Mouse (Mus musculus) heart, embryonic 14.5 days (tissue): ENCODE data around the gene Polr2j. TPM values are rescaled to one million over a fixed set of nuclear protein-coding genes. Genes with fewer than 3 reads are reported as not detected.

Experiments used
- ATAC-seq: fragments of 200-750 bp; cut with Nextera tagmentation; 2 replicates; pipeline ENCODE4 v1.8.0; 2017; ENCODE audit warnings: low read depth, moderate TSS enrichment; ENCODE audit not compliant: insufficient number of reproducible peaks, insufficient read depth, low FRiP score
- H3K27ac ChIP-seq, 2 experiments: fragments of 200-500 bp in 1 of 2; fragments of 300-500 bp in 1 of 2; sonication (generic) in 1 of 2; replicated peaks in 1 of 2; 2 replicates each; pipeline ENCODE4 v1.5.1; 2012 to 2014; ENCODE audit warnings: low read depth in 2 of 2, low read length in 2 of 2, control low read depth in 1 of 2, mild to moderate bottlenecking in 1 of 2, mixed read lengths in 1 of 2; ENCODE audit not compliant: control insufficient read depth in 1 of 2, insufficient read depth in 1 of 2
- H3K27me3 ChIP-seq: fragments of 300-500 bp; sonication (generic); 2 replicates; pipeline ENCODE4 v1.6.1; 2014; ENCODE audit warnings: mild to moderate bottlenecking, low read length, control low read depth; ENCODE audit not compliant: control insufficient read depth, insufficient read depth
- H3K36me3 ChIP-seq: fragments of 300-500 bp; sonication (generic); 2 replicates; pipeline ENCODE4 v1.6.1; 2014; ENCODE audit warnings: mild to moderate bottlenecking, control low read depth, low read length, mixed read lengths; ENCODE audit not compliant: control insufficient read depth, insufficient read depth
- H3K4me1 ChIP-seq, 2 experiments: fragments of 200-500 bp in 1 of 2; fragments of 300-500 bp in 1 of 2; sonication (generic) in 1 of 2; 2 replicates each; pipeline ENCODE4 v1.6.1; 2012 to 2014; ENCODE audit warnings: low read length in 2 of 2, control low read depth in 1 of 2, mixed read lengths in 1 of 2; ENCODE audit not compliant: control insufficient read depth in 2 of 2, insufficient read depth in 2 of 2
- H3K4me2 ChIP-seq: fragments of 300-500 bp; sonication (generic); 2 replicates; pipeline ENCODE4 v1.6.1; 2014; ENCODE audit warnings: mild to moderate bottlenecking, low read length
- H3K4me3 ChIP-seq, 2 experiments: fragments of 200-500 bp in 1 of 2; fragments of 300-500 bp in 1 of 2; sonication (generic) in 1 of 2; 2 replicates each; pipeline ENCODE4 v1.5.1; 2012 to 2014; ENCODE audit warnings: low read length in 2 of 2, mild to moderate bottlenecking in 2 of 2, control low read depth in 1 of 2, low read depth in 1 of 2, moderate library complexity in 1 of 2; ENCODE audit not compliant: control insufficient read depth in 1 of 2, insufficient read depth in 1 of 2
- H3K9ac ChIP-seq: fragments of 300-500 bp; sonication (generic); 2 replicates; pipeline ENCODE4 v1.6.1; 2014; ENCODE audit warnings: mild to moderate bottlenecking, low read length
- H3K9me3 ChIP-seq: fragments of 300-500 bp; sonication (generic); 2 replicates; pipeline ENCODE4 v1.6.1; 2016; ENCODE audit warnings: low read length, control low read depth; ENCODE audit not compliant: control insufficient read depth
- WGBS: fragments of 180-500 bp; shearing (Covaris S2); extraction: QIAGEN DNeasy Blood & Tissue Kit; methylation state at CpG from one replicate; pipeline ENCODE4 v1.1.7; 2014; 5-methylcytosine and 5-hydroxymethylcytosine counted together
- polyA plus RNA-seq: library from polyadenylated mRNA; unstranded; fragments of >200 nt; fragmentation: Nextera tagmentation; extraction: Ambion mirVana; gene quantifications from 2 replicates; pipeline ENCODE4 v1.2.1, GENCODE M21; 2014

Gene Polr2j
- polyA plus RNA-seq, 1 experiment from 2014 or later, result 178 TPM

DNA sequence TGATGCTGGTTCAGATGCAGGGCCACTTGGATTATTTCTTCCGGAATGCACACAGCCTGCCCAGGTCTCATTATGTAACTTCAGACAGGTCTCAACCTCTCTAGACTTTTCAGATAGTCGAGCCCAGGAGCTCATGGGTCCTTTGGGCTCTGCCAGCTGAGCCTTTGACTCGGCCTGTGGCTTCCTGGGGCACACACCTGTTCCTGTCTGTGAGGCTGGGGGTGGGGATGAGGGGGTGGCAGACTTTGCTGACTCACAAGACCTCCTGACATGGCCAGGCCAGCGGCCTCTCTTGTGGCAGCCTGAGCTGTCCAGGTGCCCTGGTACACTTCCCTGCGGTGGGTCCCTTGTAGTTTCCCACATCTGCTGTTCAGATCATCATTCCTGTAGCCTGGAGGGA is 24.5 kb upstream of the Polr2j start:
- Histone ChIP-seq H3K9me3 (no peaks in the 10 kb centered on the region), H3K4me3 (no peak overlapping the region), H3K27ac (no peak overlapping the region), H3K27me3 (no peaks in the 10 kb centered on the region; the same call in 1 of the 2 replicates), H3K9ac (no peak overlapping the region), H3K4me1 (no peaks in the 10 kb centered on the region), H3K36me3 (no peaks in the 10 kb centered on the region), H3K4me2 (no peak overlapping the region)
- ATAC-seq, result no peak
- 65% methylated on average over 5 of the region's 5 CpGs for WGBS

DNA sequence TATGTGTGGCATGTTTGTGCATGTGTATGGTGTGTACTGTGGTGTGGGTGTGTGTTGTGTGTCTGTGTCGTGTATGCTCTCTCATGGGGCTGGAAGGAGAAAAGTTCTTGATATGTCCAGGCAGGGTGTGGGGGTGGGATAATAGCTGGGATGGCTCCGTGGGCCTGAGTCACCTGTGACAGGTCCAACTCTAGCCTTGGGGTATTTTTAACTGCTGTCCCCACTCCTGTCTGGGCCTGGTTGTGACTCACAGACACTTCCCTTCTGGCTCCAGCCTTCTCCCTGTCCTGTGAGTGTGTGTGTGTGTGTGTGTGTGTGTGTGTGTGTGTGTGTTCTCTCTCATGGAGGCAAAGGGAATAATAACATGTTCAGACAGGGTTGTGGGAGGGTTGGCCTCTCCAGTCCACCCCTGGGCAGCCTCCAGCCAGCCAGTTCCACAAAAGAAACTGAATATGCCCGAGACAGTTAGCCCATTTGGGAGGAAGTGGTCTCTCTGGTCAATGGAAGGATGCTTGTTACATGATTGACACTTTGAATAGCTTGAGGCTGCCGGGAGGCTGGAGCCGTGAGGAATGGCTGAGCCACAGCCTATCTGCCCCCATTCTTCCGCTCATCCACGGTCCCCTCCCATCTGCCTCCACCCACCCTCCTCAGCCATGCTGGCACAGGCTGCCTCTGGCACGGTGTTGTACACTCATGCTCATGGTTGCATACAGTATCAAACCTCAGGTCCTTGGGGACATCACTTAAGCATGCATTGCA is 22.0 kb upstream of the Polr2j start:
- Histone ChIP-seq H3K4me3 (no peak overlapping the region), H3K27ac (no peak overlapping the region), H3K4me2 (no peak overlapping the region), H3K9ac (no peak overlapping the region), H3K27me3 (no peaks in the 10 kb centered on the region), H3K9me3 (no peaks in the 10 kb centered on the region), H3K36me3 (no peaks in the 10 kb centered on the region), H3K4me1 (no peaks in the 10 kb centered on the region)
- WGBS, result 55% methylated on average over 8 of the region's 8 CpGs
- no peak for ATAC-seq

DNA sequence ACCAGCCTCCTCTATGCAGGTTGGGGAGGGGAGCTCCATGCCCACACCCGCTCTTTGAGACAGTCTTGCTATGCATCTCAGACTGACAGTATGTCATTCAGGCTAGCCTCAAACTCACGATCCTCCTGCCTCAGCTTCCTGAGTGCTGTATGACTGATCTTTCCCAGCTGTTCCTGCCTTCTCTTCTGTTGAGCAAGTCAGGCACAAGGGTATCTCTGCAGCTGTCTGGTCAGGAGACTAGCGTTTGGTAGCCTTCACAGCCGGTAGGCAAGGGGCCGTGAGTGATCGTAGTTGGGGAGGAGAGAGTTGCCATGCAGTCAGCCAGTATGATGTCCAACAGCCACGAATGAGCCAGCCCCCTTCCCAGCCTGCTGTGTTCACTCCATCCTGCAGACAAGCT is 21.3 kb upstream of the Polr2j start:
- no peaks in the 10 kb centered on the region for H3K36me3 ChIP-seq
- H3K9ac ChIP-seq, result no peak overlapping the region
- no peak overlapping the region for H3K4me2 ChIP-seq
- H3K4me1 ChIP-seq, result no peaks in the 10 kb centered on the region
- ATAC-seq, result no peak
- WGBS, result 57% methylated on average over 7 of the region's 7 CpGs
- no peak overlapping the region for H3K4me3 ChIP-seq
- no peaks in the 10 kb centered on the region for H3K27me3 ChIP-seq
- no peaks in the 10 kb centered on the region for H3K9me3 ChIP-seq
- no peak overlapping the region for H3K27ac ChIP-seq

DNA sequence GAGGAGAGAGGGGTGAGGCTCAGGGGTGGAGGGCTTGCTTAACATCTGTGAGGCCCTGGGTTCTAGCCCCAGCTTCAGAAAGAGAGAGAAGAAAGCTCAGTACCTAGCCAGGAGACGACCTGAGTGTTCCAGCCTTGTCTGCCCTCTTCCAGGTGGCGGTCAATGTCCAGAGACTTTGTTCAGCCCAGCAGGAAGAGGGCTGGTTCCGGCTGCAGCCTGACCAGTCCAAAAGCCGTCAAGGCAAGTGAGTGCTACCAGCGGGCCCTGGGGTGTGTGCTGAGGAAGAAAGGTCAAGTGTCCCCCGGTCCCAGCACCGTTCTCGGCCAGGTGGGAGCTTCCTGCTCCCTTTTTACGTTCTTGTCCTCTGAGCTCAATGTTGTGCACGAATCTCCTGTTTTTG is 17.9 kb upstream of the Polr2j start:
- Histone ChIP-seq H3K27me3 (peaks cover 19% of the 10 kb centered on the region), H3K4me3 (no peak overlapping the region), H3K9me3 (no peaks in the 10 kb centered on the region), H3K27ac (no peak overlapping the region), H3K4me2 (no peak overlapping the region), H3K36me3 (no peaks in the 10 kb centered on the region), H3K9ac (no peak overlapping the region), H3K4me1 (peaks cover 2 to 5% of the 10 kb centered on the region in 2 experiments; a peak in 2 of 4 replicates)
- 79% methylated on average over 10 of the region's 10 CpGs for WGBS
- ATAC-seq, result no peak

DNA sequence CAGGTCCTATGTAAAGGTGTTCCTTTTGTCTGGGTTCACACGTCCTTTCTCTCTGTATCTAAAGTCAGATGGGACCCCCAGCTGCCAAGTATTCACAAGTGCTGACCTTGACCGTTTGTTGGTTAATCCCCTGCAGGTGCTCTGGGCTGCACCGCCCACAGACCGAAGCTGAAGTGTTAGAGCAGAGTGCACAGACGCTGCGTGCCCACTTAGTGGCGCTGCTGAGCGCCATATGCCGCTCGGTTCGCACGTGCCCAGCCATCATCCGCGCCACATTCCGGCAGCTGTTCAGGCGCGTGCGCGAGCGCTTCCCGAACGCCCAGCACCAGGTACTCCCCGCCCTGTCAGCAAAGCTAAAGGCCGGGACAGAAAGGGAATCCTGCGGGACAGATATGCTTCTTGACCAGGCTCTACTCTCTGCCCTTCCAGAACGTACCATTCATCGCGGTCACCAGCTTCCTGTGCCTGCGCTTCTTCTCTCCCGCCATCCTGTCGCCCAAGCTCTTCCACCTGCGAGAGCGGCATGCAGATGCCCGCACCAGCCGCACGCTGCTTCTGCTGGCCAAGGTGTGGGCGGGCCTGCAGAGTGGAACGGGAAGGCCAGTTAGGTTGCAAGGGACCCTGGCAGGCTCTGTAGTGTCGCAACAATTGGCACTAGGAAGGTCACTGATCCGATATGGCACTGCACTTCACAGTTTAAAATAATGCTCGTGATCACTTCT is 14.2 kb upstream of the Polr2j start:
- WGBS, result 6% methylated on average over 41 of the region's 41 CpGs
- peak overlapping the region; percentile 79 for H3K4me2 ChIP-seq
- peaks cover 2 to 5% of the 10 kb centered on the region in 2 experiments; a peak in 2 of 4 replicates for H3K4me1 ChIP-seq
- no peaks in the 10 kb centered on the region for H3K36me3 ChIP-seq
- peaks cover 19% of the 10 kb centered on the region for H3K27me3 ChIP-seq
- no peak overlapping the region for H3K27ac ChIP-seq
- ATAC-seq, result peak; percentile 70
- peak overlapping the region; percentile 20 to 32 for H3K4me3 ChIP-seq
- H3K9me3 ChIP-seq, result no peaks in the 10 kb centered on the region
- H3K9ac ChIP-seq, result peak overlapping the region; percentile 60

- Histone ChIP-seq H3K9ac (no peak overlapping the region), H3K36me3 (no peaks in the 10 kb centered on the region), H3K27ac (no peak overlapping the region), H3K4me3 (no peak overlapping the region), H3K4me2 (no peak overlapping the region), H3K27me3 (peaks cover 19% of the 10 kb centered on the region), H3K4me1 (peaks cover 2 to 5% of the 10 kb centered on the region in 2 experiments; a peak in 2 of 4 replicates), H3K9me3 (no peaks in the 10 kb centered on the region)
- ATAC-seq, result no peak
- WGBS, result 85% methylated on average over 5 of the region's 5 CpGs
Observed at GRCm38 (mm10) chr5:136104511-136104910, 11.9 kb upstream of the Polr2j start.

DNA sequence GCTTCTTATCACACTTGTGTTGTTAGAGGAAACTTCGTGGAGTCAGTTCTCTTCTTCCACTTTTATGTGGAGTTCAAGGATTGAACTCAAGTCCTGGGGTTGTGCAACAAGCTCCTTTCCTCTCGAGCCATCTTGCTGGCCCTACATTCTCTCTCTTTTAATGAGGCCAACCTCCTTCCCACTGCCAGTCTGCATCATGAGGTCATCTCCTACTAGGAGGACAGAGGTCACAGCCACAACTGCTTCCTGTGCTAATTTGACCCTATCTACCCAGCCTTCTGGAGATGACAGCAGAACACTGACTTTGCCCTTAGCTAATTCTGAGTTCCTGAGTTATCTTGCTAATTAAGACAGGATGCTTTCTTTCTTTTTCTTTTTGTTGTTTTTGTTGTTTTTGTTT is 7.9 kb upstream of the Polr2j start:
- Histone ChIP-seq H3K27ac (no peak overlapping the region), H3K4me3 (no peak overlapping the region), H3K4me2 (no peak overlapping the region), H3K27me3 (no peaks in the 10 kb centered on the region), H3K36me3 (no peaks in the 10 kb centered on the region), H3K4me1 (no peaks in the 10 kb centered on the region), H3K9ac (no peak overlapping the region), H3K9me3 (no peaks in the 10 kb centered on the region)
- 46% methylated on average over 2 of the region's 2 CpGs for WGBS
- no peak for ATAC-seq
